Mouse (Mus musculus) C2C12 (cell line): ENCODE measurements around the gene Dnajc3.

Source experiments
- CTCF ChIP-seq: IDR thresholded peaks from one replicate; pipeline ENCODE4 v1.5.1; 2011; ENCODE audit not compliant: control insufficient read depth, insufficient read depth, insufficient read length
- FOSL1 ChIP-seq: IDR thresholded peaks from one replicate; pipeline ENCODE4 v1.8.0; 2011; ENCODE audit warnings: mild to moderate bottlenecking, low read length; ENCODE audit not compliant: poor library complexity, insufficient read depth, severe bottlenecking
- MYOD1 ChIP-seq: IDR thresholded peaks from one replicate; pipeline ENCODE4 v1.6.1; 2011; ENCODE audit warnings: low read depth; ENCODE audit not compliant: control insufficient read depth, insufficient read length
- MYOG ChIP-seq: IDR thresholded peaks from one replicate; pipeline ENCODE4 v1.6.1; 2011; ENCODE audit not compliant: control insufficient read depth, insufficient read length; ENCODE audit errors: extremely low read depth
- USF1 ChIP-seq: IDR thresholded peaks from one replicate; pipeline ENCODE4 v1.6.1; 2011; ENCODE audit warnings: low read depth, mild to moderate bottlenecking, control low read depth, moderate library complexity

DNA sequence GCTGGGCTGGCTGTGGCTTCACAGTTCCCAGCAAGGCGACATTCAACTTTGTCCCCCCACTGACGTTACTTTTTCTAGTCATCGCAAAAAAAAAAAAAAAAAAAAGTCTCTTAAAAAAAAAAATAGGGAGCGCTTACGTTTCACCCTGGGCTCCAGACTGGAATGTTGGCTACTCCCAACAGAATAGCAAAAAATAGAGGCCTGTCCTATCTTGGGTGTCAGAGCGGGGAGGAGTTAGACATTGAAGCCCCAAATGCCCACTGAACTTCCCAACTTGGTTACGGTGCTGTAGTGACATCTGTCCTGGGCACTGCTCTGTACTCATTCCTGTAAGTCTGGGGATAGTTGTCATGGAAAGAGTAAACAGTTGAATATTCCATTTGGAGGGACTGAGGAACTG is 775 bp downstream of the Dnajc3 start:
- TF ChIP-seq CTCF (no peak), USF1 (no peak), MYOG (no peak), MYOD1 (no peak), FOSL1 (no peak)
